Mouse (Mus musculus): Measurements from ENCODE around the gene Dlgap1. TPM values are rescaled to one million over a fixed set of nuclear protein-coding genes. Genes with fewer than 3 reads are reported as not detected.

The Dlgap1 gene
- under 1 TPM in 1 of 2 experiments, not detected in 1; 0.21 TPM for polyA plus RNA-seq (2017; shearing (Covaris generic))

GRCm38 (mm10) chr17:69969021-69969815 is at the start of gene Dlgap1:
Dlgap1 (plus strand) TSS chr17:69969073.
- no peak for ATAC-seq

- ATAC-seq: no peak
Observed at GRCm38 (mm10) chr17:69954936-69955335, 13.9 kb upstream of the Dlgap1 start.

GRCm38 (mm10) chr17:69969816-69970750 is 1.2 kb downstream of the Dlgap1 start:
- ATAC-seq: no peak

GRCm38 (mm10) chr17:69973081-69973480 is 4.2 kb downstream of the Dlgap1 start:
- ATAC-seq: no peak

DNA sequence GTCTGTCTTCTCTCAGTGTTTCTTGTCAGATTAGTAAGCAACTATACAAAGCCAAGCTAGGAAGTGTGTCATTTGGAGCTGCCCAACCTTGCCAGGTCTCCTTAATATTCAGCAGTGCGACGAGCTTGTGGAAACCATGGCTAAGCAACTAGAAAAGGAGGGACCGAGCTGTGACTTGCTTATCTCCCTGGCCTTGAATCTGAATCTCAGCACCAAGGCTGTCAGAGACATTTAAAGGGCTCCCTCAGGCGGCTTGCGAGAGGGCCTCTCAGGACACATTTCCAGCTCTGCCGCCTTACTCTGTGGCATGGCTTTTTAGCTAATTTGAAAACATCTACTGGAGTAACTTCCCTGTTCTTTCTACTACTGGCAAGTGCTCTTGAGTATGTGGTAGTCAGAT is 5.1 kb downstream of the Dlgap1 start:
- no peak for ATAC-seq

DNA sequence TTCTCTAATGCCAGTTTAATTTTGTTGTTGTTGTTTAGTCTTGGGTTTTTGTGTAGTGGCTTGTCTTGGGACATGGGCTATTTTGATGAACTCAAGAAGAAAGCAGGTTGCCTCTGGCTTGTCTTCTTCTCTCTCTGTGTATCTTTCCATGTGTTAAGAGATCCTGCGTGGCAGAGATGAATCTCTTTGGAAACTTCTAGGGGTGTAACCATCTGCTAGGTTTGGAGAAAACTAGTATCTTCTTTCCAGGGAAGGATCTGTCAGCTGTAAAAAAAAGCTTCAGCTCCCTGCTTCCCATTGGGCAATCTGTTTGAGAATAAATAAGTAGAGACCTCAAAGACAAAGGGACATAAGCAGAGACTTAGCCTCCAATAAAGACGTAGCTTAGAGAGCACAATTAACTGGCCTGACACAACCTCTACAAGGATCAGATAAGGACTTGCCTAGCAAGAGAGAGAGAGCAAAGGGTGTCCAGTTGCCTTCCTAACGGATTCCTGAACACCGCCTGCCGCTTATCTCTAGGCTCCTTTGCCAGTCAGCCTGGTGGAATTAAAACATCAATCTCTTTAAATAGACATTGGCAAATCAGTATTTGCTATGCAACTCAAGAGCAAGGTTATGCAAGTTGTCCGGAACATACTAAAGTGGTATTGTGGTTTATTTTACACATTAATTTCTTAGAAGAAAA is 13.5 kb downstream of the Dlgap1 start:
- ATAC-seq: no peak

GRCm38 (mm10) chr17:69996406-69996805 is 27.5 kb downstream of the Dlgap1 start:
- ATAC-seq: no peak

DNA sequence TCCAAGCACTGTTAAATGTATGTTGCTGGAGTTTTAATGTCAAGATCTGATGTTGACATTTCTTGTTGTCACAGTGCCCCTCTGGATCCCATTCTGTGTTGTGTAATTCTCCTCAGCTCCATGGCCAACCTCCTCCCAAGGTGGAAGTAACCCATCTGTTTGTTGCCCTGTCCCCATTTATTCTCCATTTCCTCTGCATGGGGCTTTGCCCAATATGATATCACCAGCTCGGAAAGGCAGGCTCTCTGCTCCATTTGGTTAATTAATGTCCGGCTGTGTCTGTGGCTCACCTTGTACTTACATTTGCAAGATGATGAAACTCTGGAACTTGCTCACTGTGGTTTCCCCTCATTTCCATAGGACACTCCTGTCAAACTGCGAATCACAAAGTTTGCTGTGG is 33.2 kb downstream of the Dlgap1 start:
- ATAC-seq: no peak

DNA sequence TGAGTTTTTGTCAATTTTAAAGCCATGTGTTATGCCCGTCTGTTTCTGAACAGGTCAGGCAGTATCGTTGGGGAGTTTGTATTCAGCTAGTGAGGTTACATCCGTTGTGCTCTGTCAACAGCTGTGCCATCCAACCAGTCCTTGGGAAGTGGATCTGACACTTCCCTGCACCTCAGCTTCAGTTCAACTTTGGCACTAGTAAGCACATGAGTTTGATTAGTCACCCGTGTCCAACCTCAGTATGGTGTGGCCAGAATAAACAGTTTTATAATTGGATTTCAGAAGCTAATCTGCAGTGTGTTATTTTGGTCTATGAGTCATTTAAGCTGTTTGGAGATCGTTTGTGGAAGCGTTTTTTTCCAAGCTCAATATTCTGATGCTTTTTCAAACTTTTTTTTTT is 35.8 kb downstream of the Dlgap1 start:
- ATAC-seq: no peak

DNA sequence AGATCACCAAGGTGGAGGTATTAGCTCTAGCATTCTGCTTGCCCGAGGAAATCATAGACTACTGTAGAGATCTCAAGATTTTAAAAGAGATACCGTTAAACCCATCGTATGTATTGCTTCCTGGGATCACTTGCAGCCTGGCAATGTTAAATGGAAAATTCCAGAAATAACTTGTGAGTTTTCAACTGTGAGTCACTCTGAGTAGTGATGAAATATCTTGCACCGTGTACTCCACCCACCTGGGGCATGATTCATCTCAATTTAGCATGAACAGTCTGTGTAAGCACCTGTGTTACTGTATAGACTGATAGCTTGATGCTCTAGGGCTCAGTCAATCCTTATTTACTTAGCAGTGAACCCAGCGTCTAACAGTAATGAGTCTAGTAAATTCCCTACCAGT is 38.7 kb downstream of the Dlgap1 start:
- no peak for ATAC-seq

- no peak for ATAC-seq
Observed at GRCm38 (mm10) chr17:70016511-70016910, 47.6 kb downstream of the Dlgap1 start.

GRCm38 (mm10) chr17:70020376-70020775 is 51.5 kb downstream of the Dlgap1 start:
- no peak for ATAC-seq

- no peak for ATAC-seq
Observed at GRCm38 (mm10) chr17:70022618-70023017, 53.7 kb downstream of the Dlgap1 start.

GRCm38 (mm10) chr17:70034862-70035261 is 66.0 kb downstream of the Dlgap1 start:
- ATAC-seq: no peak

DNA sequence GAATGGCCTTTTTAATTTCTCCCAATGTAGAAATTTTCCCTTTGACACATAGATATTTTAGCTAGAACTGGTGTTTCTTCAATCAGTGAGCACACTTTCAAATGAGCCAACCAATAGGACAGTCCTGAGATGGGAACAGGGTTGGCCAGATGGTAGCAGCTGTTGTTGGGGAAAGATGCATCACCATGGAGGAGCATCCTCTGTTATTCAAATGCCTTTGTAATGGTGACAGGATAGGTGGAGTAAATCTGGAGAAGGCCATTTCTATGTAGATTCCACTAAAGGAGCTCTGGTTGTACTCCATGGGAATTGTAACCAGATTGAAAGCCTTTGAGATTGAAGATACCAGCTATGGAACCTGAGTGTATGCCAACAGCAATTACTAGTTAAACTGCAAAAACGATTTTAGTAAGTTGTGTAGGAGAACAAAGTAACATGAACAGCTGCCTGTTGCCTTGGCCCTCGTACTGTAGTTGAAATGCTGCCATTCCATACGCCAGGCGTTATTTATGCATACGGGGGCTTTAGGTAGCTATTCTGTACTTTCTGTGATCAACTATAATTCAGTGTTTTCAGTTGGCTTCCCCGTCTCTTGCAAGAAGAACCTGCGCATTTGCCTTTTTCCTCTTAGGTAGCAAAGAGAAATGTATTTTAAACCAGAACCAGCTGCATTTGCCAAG is 72.0 kb downstream of the Dlgap1 start:
- ATAC-seq: no peak

DNA sequence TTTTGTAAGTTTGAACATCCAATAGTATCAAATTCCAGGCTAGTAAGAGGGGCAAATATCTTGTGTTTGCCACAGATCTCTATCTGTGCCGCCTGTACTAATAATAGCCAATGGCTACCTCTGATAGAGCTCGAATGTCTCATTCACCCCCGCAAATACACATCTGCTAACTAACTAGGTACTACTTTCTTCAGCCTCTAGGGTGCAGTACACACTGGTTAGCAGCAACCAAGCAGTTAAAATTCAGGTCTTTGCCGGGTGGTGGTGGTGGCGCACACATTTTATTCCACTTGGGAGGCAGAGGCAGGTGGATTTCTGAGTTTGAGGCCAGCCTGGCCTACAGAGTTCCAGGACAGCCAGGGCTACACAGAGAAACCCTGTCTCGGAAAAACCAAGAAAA is 99.4 kb downstream of the Dlgap1 start:
- ATAC-seq: no peak

GRCm38 (mm10) chr17:70072066-70072465 is 103.2 kb downstream of the Dlgap1 start:
- ATAC-seq: no peak

DNA sequence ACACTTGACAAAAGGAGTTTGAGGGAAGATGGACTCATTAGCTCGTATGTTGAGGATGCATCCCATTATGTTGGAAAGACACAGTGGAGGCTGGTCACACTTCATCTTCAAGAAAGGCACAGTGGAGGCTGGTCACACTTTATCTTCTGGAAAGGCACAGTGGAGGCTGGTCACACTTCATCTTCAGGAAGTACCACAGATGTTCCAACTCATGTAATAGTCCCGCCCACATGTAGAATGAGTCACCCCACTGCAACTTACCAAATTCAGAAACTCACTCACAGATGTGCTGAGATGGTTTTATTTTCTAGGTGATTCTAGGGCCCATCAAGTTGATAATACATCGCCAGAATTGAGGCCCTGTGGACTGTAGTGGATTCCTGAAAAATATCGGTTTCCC is 119.3 kb downstream of the Dlgap1 start:
- no peak for ATAC-seq

DNA sequence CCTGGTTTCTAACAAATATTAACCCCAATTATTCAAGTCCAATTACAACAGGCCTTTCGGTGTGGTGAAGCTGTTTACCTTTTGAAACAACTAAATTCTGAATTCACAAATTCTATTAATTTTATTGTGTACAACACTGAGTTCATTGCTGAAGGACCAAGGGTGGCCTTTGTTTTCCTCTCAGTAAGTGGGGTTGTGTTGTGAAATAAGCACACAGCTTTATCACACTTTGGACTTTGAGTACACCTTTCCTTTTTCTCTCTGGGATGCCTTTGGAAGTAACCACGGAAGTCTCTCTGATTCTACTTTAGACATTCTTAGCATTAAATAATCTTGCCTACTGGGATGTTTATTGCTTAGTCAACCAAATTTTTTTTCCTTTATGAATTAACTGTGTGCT is 121.9 kb downstream of the Dlgap1 start:
- ATAC-seq: no peak

DNA sequence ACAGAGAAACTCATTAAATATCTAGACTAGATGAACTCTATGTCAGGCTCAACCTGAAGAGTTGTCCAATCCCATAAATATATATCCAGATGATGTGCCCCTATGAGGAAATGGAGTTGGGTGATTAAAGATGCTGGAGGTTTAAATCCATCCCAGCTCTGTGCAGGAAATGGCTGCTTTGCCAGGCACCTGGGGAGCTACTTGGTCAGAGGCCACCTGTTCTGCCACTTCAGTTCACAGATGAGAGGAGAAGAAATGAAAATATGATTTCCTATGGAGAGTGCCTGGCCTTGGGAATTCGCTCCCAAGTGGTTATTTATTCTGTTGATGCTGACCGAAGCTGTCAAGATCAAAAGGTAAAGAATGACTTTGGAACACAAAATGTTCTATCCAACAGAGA is 160.3 kb downstream of the Dlgap1 start:
- no peak for ATAC-seq

- no peak for ATAC-seq
Observed at GRCm38 (mm10) chr17:70169831-70170230, 201.0 kb downstream of the Dlgap1 start.

- ATAC-seq: no peak
Observed at GRCm38 (mm10) chr17:70172500-70173036, 203.7 kb downstream of the Dlgap1 start.
